8 mouse cellular contexts compared by ENCODE assay signal in the genomic region with DNA sequence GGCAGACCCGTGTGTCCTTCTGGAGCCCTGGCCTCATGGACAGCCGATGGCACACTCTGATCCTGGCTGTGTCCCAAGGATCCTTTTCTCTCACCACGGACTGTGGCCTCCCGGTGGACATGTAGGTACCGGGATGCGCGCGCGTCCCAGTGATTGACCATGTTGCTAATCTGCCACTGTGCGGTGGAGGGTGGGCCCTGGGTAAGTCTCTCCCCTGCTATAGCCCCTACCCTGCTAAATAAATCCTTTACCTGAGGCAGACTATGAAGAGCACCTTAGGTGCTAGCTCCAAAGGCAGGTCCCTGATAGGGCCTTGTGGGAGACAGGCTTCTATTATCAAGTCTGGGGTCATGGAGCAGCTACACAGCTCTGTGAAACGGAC. TPM values are rescaled to one million over a fixed set of nuclear protein-coding genes. Genes with fewer than 3 reads are reported as not detected.
DNase-seq lines count a peak whose midpoint lies in the region; ATAC-seq and TF ChIP-seq lines count a peak whose summit lies in the region.

No protein-coding gene starts in this region.

- peak overlapping the region; percentile 40 for H3K4me2 ChIP-seq in kidney, embryonic 16.5 days (replicated peaks; ENCODE audit: low read depth, low read length)
- peak overlapping the region; percentile 36 for H3K4me2 ChIP-seq in forebrain, embryonic 11.5 days (ENCODE audit: low read depth, low read length, severe bottlenecking)
- H3K4me2 ChIP-seq in intestine, postnatal 0 days (replicated peaks; ENCODE audit: low read depth) = peak overlapping the region; percentile 57
- H3K4me2 ChIP-seq in midbrain, postnatal 0 days (ENCODE audit: low read depth, low read length, poor library complexity, severe bottlenecking) = peak overlapping the region; percentile 22

- no peaks in the 10 kb centered on the region for H3K4me1 ChIP-seq in kidney, embryonic 16.5 days (ENCODE audit: insufficient read depth, low read length)
- no peaks in the 10 kb centered on the region for H3K4me1 ChIP-seq in forebrain, embryonic 11.5 days (replicated peaks; ENCODE audit: control insufficient read depth, insufficient read depth, low read length)
- no peaks in the 10 kb centered on the region for H3K4me1 ChIP-seq in intestine, postnatal 0 days (replicated peaks; ENCODE audit: control insufficient read depth, insufficient read depth, low read length)
- no peaks in the 10 kb centered on the region for H3K4me1 ChIP-seq in midbrain, postnatal 0 days (ENCODE audit: insufficient read depth, low read length)

- peak overlapping the region; percentile 32 for H3K4me3 ChIP-seq in kidney, embryonic 16.5 days (ENCODE audit: low read length)
- peak overlapping the region; percentile 14; the same call in 1 of the 2 replicates for H3K4me3 ChIP-seq in forebrain, embryonic 11.5 days (ENCODE audit: low read depth, low read length)
- peak overlapping the region; percentile 22 for H3K4me3 ChIP-seq in intestine, postnatal 0 days (ENCODE audit: low read depth, low read length)
- peak overlapping the region; percentile 12 for H3K4me3 ChIP-seq in midbrain, postnatal 0 days (ENCODE audit: low read depth, low read length)

- no peaks in the 10 kb centered on the region for H3K27me3 ChIP-seq in kidney, embryonic 16.5 days (ENCODE audit: insufficient read depth, low read length)
- H3K27me3 ChIP-seq in forebrain, embryonic 11.5 days (ENCODE audit: control insufficient read depth, insufficient read depth, low read length) = no peaks in the 10 kb centered on the region
- no peaks in the 10 kb centered on the region for H3K27me3 ChIP-seq in intestine, postnatal 0 days (replicated peaks; ENCODE audit: control insufficient read depth, insufficient read depth, low read length)
- H3K27me3 ChIP-seq in midbrain, postnatal 0 days (ENCODE audit: insufficient read depth, low read length) = no peaks in the 10 kb centered on the region

- no peak overlapping the region for H3K9ac ChIP-seq in kidney, embryonic 16.5 days (replicated peaks; ENCODE audit: low read length)
- peak overlapping the region; percentile 33; the same call in 1 of the 2 replicates for H3K9ac ChIP-seq in forebrain, embryonic 11.5 days (ENCODE audit: low read length)
- no peak overlapping the region for H3K9ac ChIP-seq in intestine, postnatal 0 days (ENCODE audit: low read depth, low read length)
- 0 out of 2 replicates have a peak overlapping the region, but pooled peaks have one; percentile 8 for H3K9ac ChIP-seq in midbrain, postnatal 0 days (replicated peaks; ENCODE audit: low read length, poor library complexity, severe bottlenecking)

- WGBS in kidney, embryonic 16.5 days = 31% methylated on average over 11 of the region's 11 CpGs
- 51% methylated on average over 11 of the region's 11 CpGs for WGBS in forebrain, embryonic 11.5 days
- WGBS in intestine, postnatal 0 days = 36% methylated on average over 11 of the region's 11 CpGs
- 39% methylated on average over 11 of the region's 11 CpGs for WGBS in midbrain, postnatal 0 days

- DNase-seq in kidney, postnatal 4 days = no peak
- no peak for DNase-seq in forebrain, embryonic 11.5 days (ENCODE audit: low spot score)
- DNase-seq in midbrain, postnatal 0 days (ENCODE audit: low spot score) = no peak
- DNase-seq in layer of hippocampus, adult 9-11 months = no peak
- DNase-seq in thymus, postnatal 0 days (ENCODE audit: low spot score) = no peak
- no peak for DNase-seq in Muller cell, postnatal 12 days (ENCODE audit: inconsistent ontology term)

- H3K36me3 ChIP-seq in kidney, embryonic 16.5 days (ENCODE audit: insufficient read depth, low read length) = no peaks in the 10 kb centered on the region
- H3K36me3 ChIP-seq in forebrain, embryonic 11.5 days (ENCODE audit: control insufficient read depth, insufficient read depth, low read length) = no peaks in the 10 kb centered on the region
- no peaks in the 10 kb centered on the region for H3K36me3 ChIP-seq in intestine, postnatal 0 days (ENCODE audit: control insufficient read depth, insufficient read depth)
- H3K36me3 ChIP-seq in midbrain, postnatal 0 days (ENCODE audit: insufficient read depth, low read length) = no peaks in the 10 kb centered on the region

- peak; percentile 5; the same call in 1 of the 2 replicates for ATAC-seq in kidney, embryonic 16.5 days (ENCODE audit: low FRiP score, low TSS enrichment)
- ATAC-seq in forebrain, embryonic 11.5 days (replicated peaks; ENCODE audit: low FRiP score) = peak; percentile 42; the same call in 1 of the 2 replicates
- no peak for ATAC-seq in intestine, postnatal 0 days
- ATAC-seq in midbrain, postnatal 0 days (ENCODE audit: low FRiP score) = no peak

- H3K27ac ChIP-seq in kidney, embryonic 16.5 days (ENCODE audit: low read length) = no peak overlapping the region
- no peak overlapping the region for H3K27ac ChIP-seq in forebrain, embryonic 11.5 days (ENCODE audit: low read depth, low read length)
- no peak overlapping the region for H3K27ac ChIP-seq in intestine, postnatal 0 days (ENCODE audit: low read depth, low read length)
- no peak overlapping the region for H3K27ac ChIP-seq in midbrain, postnatal 0 days (ENCODE audit: low read depth, low read length)

- H3K9me3 ChIP-seq in kidney, embryonic 16.5 days (ENCODE audit: low read length) = no peaks in the 10 kb centered on the region
- no peaks in the 10 kb centered on the region for H3K9me3 ChIP-seq in forebrain, embryonic 11.5 days (ENCODE audit: control insufficient read depth, low read length)
- H3K9me3 ChIP-seq in intestine, postnatal 0 days (ENCODE audit: control insufficient read depth) = no peaks in the 10 kb centered on the region
- H3K9me3 ChIP-seq in midbrain, postnatal 0 days (ENCODE audit: low read length) = no peaks in the 10 kb centered on the region

- TF ChIP-seq CTCF in intestine, postnatal 0 days (IDR thresholded peaks at IDR 0.05; ENCODE audit: low read depth) = no peak
- TF ChIP-seq CTCF in midbrain, postnatal 0 days (IDR thresholded peaks at IDR 0.05) = no peak

RNA-seq across cellular contexts. Expression of gene Gm3285, which starts 3.0 kb away (rescaled TPM):
- polyA plus RNA-seq in kidney, embryonic 16.5 days (2015; fragmentation: Nextera tagmentation; extraction: Ambion mirVana) = not detected in 2 replicates
- not detected in 2 replicates for polyA plus RNA-seq in forebrain, embryonic 11.5 days (2014; fragmentation: Nextera tagmentation; extraction: Ambion mirVana)
- polyA plus RNA-seq in intestine, postnatal 0 days (2015; fragmentation: Nextera tagmentation; extraction: Ambion mirVana) = not detected in 2 replicates
- not detected in 2 replicates for total RNA-seq in midbrain, postnatal 0 days (2014; rRNA removed)
- polyA plus RNA-seq in midbrain, postnatal 0 days (2015; fragmentation: Nextera tagmentation; extraction: Ambion mirVana) = not detected in 2 replicates
- not detected in 2 replicates for polyA plus RNA-seq in thymus, postnatal 0 days (2015; fragmentation: Nextera tagmentation; extraction: Ambion mirVana)

RNA-seq across cellular contexts. Expression of gene Gm10318, which starts 12.1 kb away (rescaled TPM):
- not detected in 2 replicates for polyA plus RNA-seq in kidney, embryonic 16.5 days (2015; fragmentation: Nextera tagmentation; extraction: Ambion mirVana)
- not detected in 2 replicates for polyA plus RNA-seq in forebrain, embryonic 11.5 days (2014; fragmentation: Nextera tagmentation; extraction: Ambion mirVana)
- polyA plus RNA-seq in intestine, postnatal 0 days (2015; fragmentation: Nextera tagmentation; extraction: Ambion mirVana) = not detected in 2 replicates
- not detected in 2 replicates for total RNA-seq in midbrain, postnatal 0 days (2014; rRNA removed)
- polyA plus RNA-seq in midbrain, postnatal 0 days (2015; fragmentation: Nextera tagmentation; extraction: Ambion mirVana) = not detected in 2 replicates
- polyA plus RNA-seq in thymus, postnatal 0 days (2015; fragmentation: Nextera tagmentation; extraction: Ambion mirVana) = not detected in 2 replicates

RNA-seq across cellular contexts. Expression of gene Gm36176, which starts 18.1 kb away (rescaled TPM):
- not detected in 2 replicates for polyA plus RNA-seq in kidney, embryonic 16.5 days (2015; fragmentation: Nextera tagmentation; extraction: Ambion mirVana)
- not detected in 2 replicates for polyA plus RNA-seq in forebrain, embryonic 11.5 days (2014; fragmentation: Nextera tagmentation; extraction: Ambion mirVana)
- not detected in 2 replicates for polyA plus RNA-seq in intestine, postnatal 0 days (2015; fragmentation: Nextera tagmentation; extraction: Ambion mirVana)
- not detected in 2 replicates for total RNA-seq in midbrain, postnatal 0 days (2014; rRNA removed)
- not detected in 2 replicates for polyA plus RNA-seq in midbrain, postnatal 0 days (2015; fragmentation: Nextera tagmentation; extraction: Ambion mirVana)
- polyA plus RNA-seq in thymus, postnatal 0 days (2015; fragmentation: Nextera tagmentation; extraction: Ambion mirVana) = not detected in 2 replicates

RNA-seq across cellular contexts. Expression of gene Krtap10-10, which starts 29.0 kb away (rescaled TPM):
- polyA plus RNA-seq in kidney, embryonic 16.5 days (2015; fragmentation: Nextera tagmentation; extraction: Ambion mirVana) = not detected in 2 replicates
- not detected in 2 replicates for polyA plus RNA-seq in forebrain, embryonic 11.5 days (2014; fragmentation: Nextera tagmentation; extraction: Ambion mirVana)
- polyA plus RNA-seq in intestine, postnatal 0 days (2015; fragmentation: Nextera tagmentation; extraction: Ambion mirVana) = not detected in 2 replicates
- total RNA-seq in midbrain, postnatal 0 days (2014; rRNA removed) = not detected in 2 replicates
- not detected in 2 replicates for polyA plus RNA-seq in midbrain, postnatal 0 days (2015; fragmentation: Nextera tagmentation; extraction: Ambion mirVana)
- not detected in 2 replicates for polyA plus RNA-seq in thymus, postnatal 0 days (2015; fragmentation: Nextera tagmentation; extraction: Ambion mirVana)

RNA-seq across cellular contexts. Expression of gene Lrrc3, which starts 37.6 kb away (rescaled TPM):
- polyA plus RNA-seq in kidney, embryonic 16.5 days (2015; fragmentation: Nextera tagmentation; extraction: Ambion mirVana) = 4.6 and 4.9 TPM in 2 replicates
- 3.5 and 3.9 TPM in 2 replicates for polyA plus RNA-seq in forebrain, embryonic 11.5 days (2014; fragmentation: Nextera tagmentation; extraction: Ambion mirVana)
- 2.1 TPM in 2 replicates for polyA plus RNA-seq in intestine, postnatal 0 days (2015; fragmentation: Nextera tagmentation; extraction: Ambion mirVana)
- 36.1 and 39.6 TPM in 2 replicates for total RNA-seq in midbrain, postnatal 0 days (2014; rRNA removed)
- polyA plus RNA-seq in midbrain, postnatal 0 days (2015; fragmentation: Nextera tagmentation; extraction: Ambion mirVana) = 29.7 and 29.9 TPM in 2 replicates
- 1.2 TPM in 2 replicates for polyA plus RNA-seq in thymus, postnatal 0 days (2015; fragmentation: Nextera tagmentation; extraction: Ambion mirVana)

Comparison
In these comparisons a context has a peak if more than half of its experiments do, and no peak if none do; other contexts are left out.
1. ATAC-seq: peak in kidney, embryonic 16.5 days (single experiment) and forebrain, embryonic 11.5 days (single experiment); none in intestine, postnatal 0 days (single experiment) and midbrain, postnatal 0 days (single experiment).
2. H3K9ac ChIP-seq: peak in forebrain, embryonic 11.5 days (single experiment) and midbrain, postnatal 0 days (single experiment); none in kidney, embryonic 16.5 days (single experiment) and intestine, postnatal 0 days (single experiment).
3. Peak in every context shown above with its lines, with median percentiles within 50 percentile points of each other: H3K4me2 ChIP-seq and H3K4me3 ChIP-seq.